Mouse (Mus musculus) adrenal gland, postnatal 25 days (tissue): Measurements from ENCODE around the gene Cyp2d26. TPM values are rescaled to one million over a fixed set of nuclear protein-coding genes. Genes with fewer than 3 reads are reported as not detected.

Experiments
- DNase-seq: peaks from one replicate; pipeline ENCODE4 v3.0.0; 2021; ENCODE audit warnings: mixed read lengths
- microRNA-seq, 2 experiments: library from miRNA; unstranded; fragments of <30 nt; microRNA quantifications; one replicate each; pipeline ENCODE4 v1.2.0; 2021
- total RNA-seq: library from RNA; stranded (reverse); gene quantifications from 2 replicates; pipeline ENCODE4 v1.2.3, GENCODE M21; 2021

The Cyp2d26 gene
- total RNA-seq, 1 experiment from 2014 or later = not detected

- DNase-seq = no peak
These were observed 30.3 kb downstream of the Cyp2d26 start, which contains the start of gene Cyp2d40 for GRCm38 (mm10) chr15:82763631-82764420. TSS of gene Cyp2d40 (minus strand) at chr15:82764183.

DNA sequence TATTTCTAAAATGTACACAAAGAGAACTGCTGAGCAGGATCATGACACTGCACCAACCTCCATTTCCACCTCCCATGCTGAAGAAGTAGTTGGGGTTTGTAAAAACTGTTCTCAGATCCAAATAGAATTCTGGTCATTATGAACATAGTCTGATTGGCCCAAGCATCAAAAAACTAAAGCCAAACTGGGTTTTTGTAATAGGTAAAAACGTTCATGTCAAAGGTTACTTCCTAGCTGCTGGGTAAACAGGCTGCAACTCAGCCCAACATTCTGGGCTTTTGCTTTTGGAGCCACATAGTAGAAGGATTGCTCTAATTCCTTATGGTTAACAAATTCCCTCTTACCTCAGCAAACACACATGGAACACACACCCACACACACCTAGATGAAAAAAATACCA is 46.0 kb downstream of the Cyp2d26 start:
- DNase-seq = no peak

DNA sequence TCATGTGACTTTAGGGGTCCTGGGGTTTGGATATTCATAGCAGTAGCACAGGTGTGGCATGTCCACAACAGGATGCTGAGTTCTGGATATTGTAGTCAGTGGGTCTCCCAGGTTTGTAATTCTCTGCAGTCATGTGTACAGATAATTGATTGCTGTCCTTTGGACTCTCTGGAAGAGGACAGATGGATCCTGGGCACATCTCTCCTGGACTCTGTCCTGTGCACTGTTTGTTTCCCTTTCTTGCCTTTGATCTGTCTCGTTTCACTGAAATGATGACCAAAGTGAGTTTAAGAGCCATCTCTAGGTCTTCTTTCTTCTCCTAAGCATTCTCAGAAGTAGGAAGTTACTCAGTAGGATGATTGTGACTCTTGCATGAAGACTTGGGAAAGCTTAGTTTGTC is 46.6 kb downstream of the Cyp2d26 start:
- no peak for DNase-seq

Small RNA genes within 50 kb of the gene (microRNA-seq; reads per million reads assigned to microRNA genes)
- 0 reads per million in 2 experiments for gene Gm27618

Other genes with a start within 250 kb of the Cyp2d26 start
- not detected in 2 replicates for gene Cyp2d12, start 239.2 kb downstream of the Cyp2d26 start, total RNA-seq
- not detected in 2 replicates for gene Cyp2d34, start 173.3 kb downstream of the Cyp2d26 start, total RNA-seq
- gene Cyp2d40, start 30.1 kb downstream of the Cyp2d26 start, total RNA-seq = not detected in 2 replicates
- gene Tcf20, start 193.6 kb upstream of the Cyp2d26 start, total RNA-seq = 87.9 and 103 TPM in 2 replicates
- 1.2 and 1.5 TPM in 2 replicates for gene Nfam1, start 239.0 kb upstream of the Cyp2d26 start, total RNA-seq